Mouse (Mus musculus) kidney, adult 2 months (tissue): ENCODE measurements at regions not wholly inside any gene's neighbourhood (a gene's known extent, or its start where the extent isn't known, plus 50 kb on each side); places are given as distances from the start of the nearest gene placed in this dataset.

ENCODE experiments used
- CTCF ChIP-seq: fragments of 200-500 bp; conservative IDR thresholded peaks from 2 replicates; pipeline ENCODE4 v1.5.1; 2011; ENCODE audit warnings: low read depth, mild to moderate bottlenecking, control low read depth, low read length, moderate library complexity, mixed read lengths; ENCODE audit not compliant: insufficient read depth, insufficient read length
- POLR2A ChIP-seq: fragments of 200-500 bp; IDR thresholded peaks from one replicate; pipeline ENCODE4 v1.6.1; 2011; ENCODE audit warnings: low read depth, low read length, control low read depth

- TF ChIP-seq CTCF (no peak), POLR2A (no peak)
These were observed 143.9 kb downstream of the Gxylt1 start for GRCm38 (mm10) chr15:93131056-93131455.
